Comparison of ENCODE assay signal across 10 mouse cellular contexts in genomic region chr11:105731541-105731940, GRCm38 (mm10).
DNase-seq lines count a peak whose midpoint lies in the region; ATAC-seq and TF ChIP-seq lines count a peak whose summit lies in the region.
"Had no signal": no experiment of that assay in that cellular context is flagged by ENCODE, and none has a peak within 500 bp of the region (broad histone marks: within the 10 kb centered on the region; RNA-seq: fewer than 3 reads in every experiment).

No protein-coding gene starts in this region.

- H3K36me3 ChIP-seq in embryonic facial prominence, embryonic 14.5 days (ENCODE audit: control insufficient read depth, insufficient read depth, low read length) = no peaks in the 10 kb centered on the region
- no peaks in the 10 kb centered on the region for H3K36me3 ChIP-seq in midbrain, postnatal 0 days (ENCODE audit: insufficient read depth, low read length)
- H3K36me3 ChIP-seq: limb, embryonic 15.5 days had no signal

- WGBS in embryonic facial prominence, embryonic 14.5 days = 58% methylated on average over 6 of the region's 6 CpGs
- WGBS in midbrain, postnatal 0 days = 24% methylated on average over 6 of the region's 6 CpGs

- no peak overlapping the region for H3K4me3 ChIP-seq in embryonic facial prominence, embryonic 14.5 days (ENCODE audit: low read depth, low read length)
- peak overlapping the region; percentile 34 for H3K4me3 ChIP-seq in midbrain, postnatal 0 days (ENCODE audit: low read depth, low read length)
- H3K4me3 ChIP-seq: limb, embryonic 15.5 days had no signal

- peak; percentile 9 for DNase-seq in cerebellum, adult 8-10 months
- peak; percentile 21 for DNase-seq in embryonic facial prominence, embryonic 14.5 days (ENCODE audit: low spot score)
- DNase-seq in layer of hippocampus, adult 8-10 months (ENCODE audit: low spot score in 2 of 2) = peak; percentile 47 to 68
- DNase-seq in midbrain, postnatal 0 days (ENCODE audit: low spot score) = peak; percentile 90
- DNase-seq in thymus, postnatal 36 days = no peak
- DNase-seq in kidney, postnatal 4 days = no peak

- 0 out of 2 replicates have a peak overlapping the region, but pooled peaks have one; percentile 15 for H3K27ac ChIP-seq in embryonic facial prominence, embryonic 14.5 days (replicated peaks; ENCODE audit: low read depth, low read length)
- peak overlapping the region; percentile 74 for H3K27ac ChIP-seq in midbrain, postnatal 0 days (ENCODE audit: low read depth, low read length)
- H3K27ac ChIP-seq: limb, embryonic 15.5 days had no signal

- no peak overlapping the region for H3K9ac ChIP-seq in embryonic facial prominence, embryonic 14.5 days (ENCODE audit: low read depth, low read length)
- H3K9ac ChIP-seq in midbrain, postnatal 0 days (replicated peaks; ENCODE audit: low read length, poor library complexity, severe bottlenecking) = peak overlapping the region; percentile 36; the same call in 1 of the 2 replicates
- H3K9ac ChIP-seq: limb, embryonic 15.5 days had no signal

- no peak for ATAC-seq in embryonic facial prominence, embryonic 14.5 days (ENCODE audit: low read depth)
- ATAC-seq in midbrain, postnatal 0 days (ENCODE audit: low FRiP score) = peak; percentile 78; the same call in 1 of the 2 replicates
- ATAC-seq in granulocyte monocyte progenitor cell, adult 5-6 weeks (replicated peaks; ENCODE audit: poor library complexity, severe bottlenecking) = no peak
- ATAC-seq in megakaryocyte, adult 5-6 weeks (ENCODE audit: poor library complexity, severe bottlenecking) = no peak
- ATAC-seq: Patski had no signal

- H3K4me1 ChIP-seq in embryonic facial prominence, embryonic 14.5 days (ENCODE audit: control insufficient read depth, insufficient read depth, low read length) = peaks cover 3% of the 10 kb centered on the region; the same call in 1 of the 2 replicates
- peaks cover 6% of the 10 kb centered on the region for H3K4me1 ChIP-seq in midbrain, postnatal 0 days (ENCODE audit: insufficient read depth, low read length)
- H3K4me1 ChIP-seq: limb, embryonic 15.5 days had no signal

- no peak overlapping the region for H3K4me2 ChIP-seq in embryonic facial prominence, embryonic 14.5 days (ENCODE audit: low read depth, low read length)
- H3K4me2 ChIP-seq in midbrain, postnatal 0 days (ENCODE audit: low read depth, low read length, poor library complexity, severe bottlenecking) = peak overlapping the region; percentile 59
- H3K4me2 ChIP-seq: limb, embryonic 15.5 days had no signal

- no peaks in the 10 kb centered on the region for H3K9me3 ChIP-seq in embryonic facial prominence, embryonic 14.5 days (ENCODE audit: control insufficient read depth, low read length)
- H3K9me3 ChIP-seq in midbrain, postnatal 0 days (ENCODE audit: low read length) = no peaks in the 10 kb centered on the region
- H3K9me3 ChIP-seq: limb, embryonic 15.5 days had no signal

- no peak for TF ChIP-seq CTCF in midbrain, postnatal 0 days (IDR thresholded peaks at IDR 0.05)

- no peaks in the 10 kb centered on the region for H3K27me3 ChIP-seq in embryonic facial prominence, embryonic 14.5 days (replicated peaks; ENCODE audit: control insufficient read depth, insufficient read depth, low read length)
- no peaks in the 10 kb centered on the region for H3K27me3 ChIP-seq in midbrain, postnatal 0 days (ENCODE audit: insufficient read depth, low read length)
- H3K27me3 ChIP-seq: limb, embryonic 15.5 days; Patski had no signal

Comparison
In these comparisons a context has a peak if more than half of its experiments do, and no peak if none do; other contexts are left out.
1. DNase-seq: peak in cerebellum, adult 8-10 months (single experiment), embryonic facial prominence, embryonic 14.5 days (single experiment), layer of hippocampus, adult 8-10 months (2 of 2) and midbrain, postnatal 0 days (single experiment); none in thymus, postnatal 36 days (0 of 2) and kidney, postnatal 4 days (0 of 2).